Mouse (Mus musculus) bone marrow, adult 2 months (tissue): ENCODE results near the gene Junb.

Source experiments
- CTCF ChIP-seq: fragments of 200-500 bp; IDR thresholded peaks from 2 replicates; pipeline ENCODE4 v1.5.1; 2011; ENCODE audit warnings: low read length, control low read depth; ENCODE audit not compliant: control insufficient read depth, insufficient read depth
- POLR2A ChIP-seq: fragments of 200-500 bp; IDR thresholded peaks from 2 replicates; pipeline ENCODE4 v1.6.1; 2011; ENCODE audit warnings: low read depth, mild to moderate bottlenecking, control low read depth, low read length, borderline replicate concordance; ENCODE audit not compliant: control insufficient read depth

DNA sequence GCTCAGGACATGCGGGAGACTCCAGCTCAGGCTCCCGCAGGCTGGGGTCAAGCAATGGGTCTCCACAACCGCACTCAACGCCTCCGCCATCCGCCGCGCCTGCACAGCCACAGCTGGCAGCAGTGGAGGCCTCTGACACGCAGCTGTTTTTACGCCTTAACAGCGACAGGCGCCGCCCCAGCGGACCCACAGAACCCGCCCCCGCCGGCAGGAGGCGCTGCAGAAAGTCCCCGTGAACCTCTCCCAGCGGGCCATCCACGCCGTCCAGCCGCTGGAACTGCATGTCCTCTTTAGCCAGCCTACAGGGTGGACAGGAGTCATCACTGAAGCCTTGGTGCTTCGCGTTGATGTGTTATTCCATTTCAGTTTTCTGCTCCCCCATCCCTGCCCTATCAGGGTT is 29.2 kb upstream of the Junb start:
- TF ChIP-seq CTCF (peak; percentile 48; the same call in 1 of the 2 replicates), POLR2A (no peak)
